Mouse (Mus musculus): ENCODE data around the gene Mesp1. TPM values are rescaled to one million over a fixed set of nuclear protein-coding genes. Genes with fewer than 3 reads are reported as not detected.

The Mesp1 gene
- not detected for total RNA-seq (2018; cell fraction: chromatin; rRNA removed)
- not detected for total RNA-seq (2018; cell fraction: cytosol; rRNA removed)
- total RNA-seq (2018; cell fraction: nucleus; rRNA removed) = not detected
- not detected in 3 replicates for polyA plus RNA-seq (2018)

DNA sequence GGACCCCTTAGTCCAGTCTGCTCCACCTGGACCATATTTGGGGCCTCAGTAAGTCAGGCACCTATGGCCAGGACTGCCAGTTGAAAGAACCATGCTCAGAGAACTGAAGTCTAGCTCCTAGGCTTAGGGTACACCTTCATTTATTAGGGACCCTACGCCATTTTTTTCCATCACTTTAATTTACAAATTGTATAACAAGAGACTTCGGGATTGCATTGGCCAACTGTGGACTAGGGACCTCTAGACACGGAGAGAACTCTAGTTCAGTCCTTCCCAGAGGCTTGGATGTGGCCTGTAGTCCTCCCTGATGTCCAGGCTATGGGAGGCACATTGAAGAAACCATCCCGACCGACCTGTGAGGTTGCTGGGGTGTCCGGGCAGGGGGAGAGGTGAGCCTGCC is at the start of gene Mesp1:
Mesp1 (minus strand) TSS at position 101 of the 400 bp plus-strand sequence.
- WGBS (ENCODE audit: missing documents) = 86% methylated on average over 6 of the region's 6 CpGs
- Histone ChIP-seq H3K79me2 (ENCODE audit: inconsistent target) (no peaks in the 10 kb centered on the region), H3K36me3 (ENCODE audit: inconsistent target) (no peaks in the 10 kb centered on the region), H3K27ac (no peak within 1 kb of the TSS), H3K4me3 (ENCODE audit: inconsistent target) (no peak within 1 kb of the TSS)

DNA sequence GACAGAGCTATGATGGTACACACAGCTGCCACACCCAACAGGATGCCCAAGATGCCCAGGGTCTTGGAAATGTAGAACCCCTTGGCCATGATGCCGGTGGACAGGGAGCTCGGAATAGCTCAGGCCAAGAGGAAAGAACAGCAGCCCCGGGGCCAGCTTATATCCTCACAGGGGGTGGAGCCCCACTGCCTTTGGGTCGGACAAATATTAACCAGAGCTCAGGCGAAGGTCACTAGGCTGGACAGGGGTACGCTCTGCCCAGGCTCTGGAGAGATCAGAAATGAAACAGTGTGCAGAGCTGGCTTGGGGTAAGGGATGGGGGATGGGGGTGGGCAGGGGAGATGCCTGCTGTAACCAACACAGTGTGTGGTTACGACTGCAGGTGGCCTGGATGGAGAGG is 48.6 kb upstream of the Mesp1 start:
- Histone ChIP-seq H3K79me2 (ENCODE audit: inconsistent target) (peaks cover 84% of the 10 kb centered on the region), H3K4me3 (ENCODE audit: inconsistent target) (no peak overlapping the region), H3K36me3 (ENCODE audit: inconsistent target) (peaks cover 71% of the 10 kb centered on the region), H3K27ac (no peak overlapping the region)
- WGBS (ENCODE audit: missing documents) = 87% methylated on average over 7 of the region's 7 CpGs

DNA sequence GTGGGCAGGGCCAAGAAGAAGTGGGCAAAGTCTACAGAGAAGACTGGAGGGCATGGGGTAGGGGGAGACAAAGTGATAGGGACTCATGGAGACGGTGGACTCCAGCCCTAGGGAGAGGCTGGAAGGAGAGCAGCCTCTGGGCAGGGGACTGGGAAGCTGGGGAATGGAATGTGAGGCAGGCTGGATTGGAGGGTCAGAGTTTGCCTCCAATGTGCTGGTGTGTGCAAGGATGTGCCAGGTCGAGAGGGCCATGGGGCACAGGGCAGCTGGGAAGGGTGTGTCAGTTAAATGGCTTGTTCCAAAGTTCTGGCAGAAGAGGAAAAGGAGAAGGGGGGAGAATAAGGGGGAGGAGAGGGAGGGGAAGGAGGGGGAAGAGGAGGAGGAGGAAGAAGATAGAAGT is 43.7 kb upstream of the Mesp1 start:
- Histone ChIP-seq H3K36me3 (ENCODE audit: inconsistent target) (peaks cover 96% of the 10 kb centered on the region), H3K4me3 (ENCODE audit: inconsistent target) (no peak overlapping the region), H3K79me2 (ENCODE audit: inconsistent target) (peaks cover 74% of the 10 kb centered on the region), H3K27ac (no peak overlapping the region)
- WGBS (ENCODE audit: missing documents) = 100% methylated on average over 2 of the region's 2 CpGs

DNA sequence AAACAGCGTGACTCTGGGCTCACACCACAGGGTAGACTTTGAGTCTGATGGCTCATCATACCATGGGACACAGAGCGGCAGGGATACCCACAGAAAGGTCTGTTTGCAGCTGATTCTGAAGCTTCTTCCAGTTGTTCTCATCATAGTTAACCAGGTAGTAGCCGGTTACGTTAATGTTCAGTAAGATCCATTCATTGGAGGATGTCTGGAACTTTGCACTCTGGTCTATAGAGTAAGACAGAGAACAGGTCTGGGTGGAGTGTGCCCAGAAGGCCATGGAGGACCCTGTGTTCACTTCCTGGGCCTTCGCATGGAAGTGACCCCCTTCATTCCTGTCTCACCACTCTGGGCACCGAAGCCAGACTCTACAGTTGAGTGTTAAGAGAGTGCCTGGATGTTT is 41.6 kb upstream of the Mesp1 start:
- WGBS (ENCODE audit: missing documents) = 93% methylated on average over 6 of the region's 6 CpGs
- H3K27ac ChIP-seq = no peak overlapping the region
- H3K79me2 ChIP-seq (ENCODE audit: inconsistent target) = peaks cover 74% of the 10 kb centered on the region; the same call in 1 of the 2 replicates
- H3K36me3 ChIP-seq (ENCODE audit: inconsistent target) = peaks cover 90% of the 10 kb centered on the region
- no peak overlapping the region for H3K4me3 ChIP-seq (ENCODE audit: inconsistent target)

DNA sequence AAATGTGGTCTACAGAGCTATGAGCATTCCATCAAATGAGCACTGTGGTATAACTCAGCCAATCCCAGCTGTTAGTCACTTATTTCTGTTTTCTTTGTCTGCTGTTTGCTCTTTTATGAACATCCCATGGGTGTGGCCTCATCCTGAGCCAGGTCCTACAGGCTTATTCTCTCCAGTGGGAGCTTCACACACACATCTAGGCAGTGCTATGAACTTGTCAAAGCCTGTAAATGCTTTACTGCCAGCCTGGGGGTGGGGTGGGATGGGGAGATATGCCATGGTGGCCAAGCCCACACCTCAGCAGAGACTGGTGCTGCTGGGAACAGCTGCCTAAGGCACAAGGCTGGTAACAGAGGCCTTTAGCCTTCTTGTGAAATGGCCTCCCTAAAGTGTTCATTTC is 39.4 kb upstream of the Mesp1 start:
- H3K27ac ChIP-seq = no peak overlapping the region
- peaks cover 73% of the 10 kb centered on the region for H3K36me3 ChIP-seq (ENCODE audit: inconsistent target)
- no peak overlapping the region for H3K4me3 ChIP-seq (ENCODE audit: inconsistent target)
- peaks cover 67% of the 10 kb centered on the region; the same call in 1 of the 2 replicates for H3K79me2 ChIP-seq (ENCODE audit: inconsistent target)

DNA sequence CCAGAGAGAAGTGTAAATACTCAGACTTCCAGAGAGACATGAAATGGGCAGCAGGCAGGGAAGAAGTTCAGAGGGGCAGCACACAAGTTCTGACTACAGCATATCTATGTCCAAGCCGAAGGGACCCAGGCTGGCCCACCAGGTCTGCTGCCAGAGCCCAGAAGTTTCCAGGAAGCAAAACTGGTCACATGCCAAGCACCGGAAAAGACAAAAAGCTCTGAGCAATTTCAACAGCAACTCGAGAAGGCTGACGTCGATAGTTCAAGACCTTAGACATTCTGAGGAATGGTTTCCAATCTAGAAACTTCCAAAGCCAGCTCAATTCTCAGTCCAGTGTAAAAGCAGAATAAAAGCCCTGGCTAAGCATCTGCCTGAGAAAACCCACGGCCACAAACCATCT is 38.0 kb upstream of the Mesp1 start:
- 74% methylated on average over 6 of the region's 6 CpGs for WGBS (ENCODE audit: missing documents)
- no peak overlapping the region for H3K27ac ChIP-seq
- peaks cover 73% of the 10 kb centered on the region for H3K36me3 ChIP-seq (ENCODE audit: inconsistent target)
- H3K79me2 ChIP-seq (ENCODE audit: inconsistent target) = peaks cover 53% of the 10 kb centered on the region; the same call in 1 of the 2 replicates
- H3K4me3 ChIP-seq (ENCODE audit: inconsistent target) = no peak overlapping the region

DNA sequence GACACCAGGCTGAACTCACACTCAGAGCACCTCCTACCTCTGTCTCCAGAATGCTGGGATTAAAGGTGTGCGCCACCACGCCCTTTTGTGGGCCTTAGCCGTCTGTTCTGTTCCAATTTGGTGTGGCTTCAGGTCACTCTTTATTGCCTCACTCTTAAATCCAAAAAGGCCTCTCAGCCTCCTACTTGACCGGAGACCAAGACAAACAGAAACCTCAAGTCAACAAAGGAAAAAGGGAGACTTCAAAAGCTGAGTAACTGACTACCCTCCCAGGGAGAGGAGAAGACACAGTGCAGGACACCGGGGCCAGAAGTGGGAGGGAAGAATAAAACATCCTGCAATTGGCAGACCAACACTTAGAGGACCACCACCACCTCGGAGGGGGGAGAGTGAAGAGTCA is 37.6 kb upstream of the Mesp1 start:
- Histone ChIP-seq H3K36me3 (ENCODE audit: inconsistent target) (peaks cover 73% of the 10 kb centered on the region), H3K79me2 (ENCODE audit: inconsistent target) (peaks cover 52% of the 10 kb centered on the region; the same call in 1 of the 2 replicates), H3K4me3 (ENCODE audit: inconsistent target) (no peak overlapping the region), H3K27ac (no peak overlapping the region)
- WGBS (ENCODE audit: missing documents) = 78% methylated on average over 6 of the region's 6 CpGs

DNA sequence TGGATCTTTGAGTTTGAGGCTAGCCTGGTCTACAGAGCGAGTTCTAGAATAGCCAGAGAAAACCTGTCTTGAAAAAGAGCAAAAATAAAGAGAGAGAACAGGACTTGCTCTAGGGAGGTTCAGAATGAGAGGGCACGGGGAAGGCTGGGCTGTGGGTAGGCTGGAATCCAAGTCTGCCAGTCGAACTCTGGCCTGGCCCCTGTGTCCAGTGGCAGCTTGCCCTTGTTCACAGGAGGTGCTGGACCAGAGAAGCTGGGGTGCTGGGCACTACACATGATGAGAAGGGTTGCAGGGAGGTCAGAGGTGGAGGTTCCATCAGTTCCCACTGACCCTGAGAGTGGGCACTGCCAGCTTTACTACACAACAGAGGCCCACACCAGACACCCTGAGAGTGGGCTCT is 34.8 kb upstream of the Mesp1 start:
- 98% methylated on average over 3 of the region's 3 CpGs for WGBS (ENCODE audit: missing documents)
- Histone ChIP-seq H3K36me3 (ENCODE audit: inconsistent target) (peaks cover 73% of the 10 kb centered on the region), H3K27ac (no peak overlapping the region), H3K4me3 (ENCODE audit: inconsistent target) (no peak overlapping the region), H3K79me2 (ENCODE audit: inconsistent target) (peaks cover 29% of the 10 kb centered on the region; the same call in 1 of the 2 replicates)

DNA sequence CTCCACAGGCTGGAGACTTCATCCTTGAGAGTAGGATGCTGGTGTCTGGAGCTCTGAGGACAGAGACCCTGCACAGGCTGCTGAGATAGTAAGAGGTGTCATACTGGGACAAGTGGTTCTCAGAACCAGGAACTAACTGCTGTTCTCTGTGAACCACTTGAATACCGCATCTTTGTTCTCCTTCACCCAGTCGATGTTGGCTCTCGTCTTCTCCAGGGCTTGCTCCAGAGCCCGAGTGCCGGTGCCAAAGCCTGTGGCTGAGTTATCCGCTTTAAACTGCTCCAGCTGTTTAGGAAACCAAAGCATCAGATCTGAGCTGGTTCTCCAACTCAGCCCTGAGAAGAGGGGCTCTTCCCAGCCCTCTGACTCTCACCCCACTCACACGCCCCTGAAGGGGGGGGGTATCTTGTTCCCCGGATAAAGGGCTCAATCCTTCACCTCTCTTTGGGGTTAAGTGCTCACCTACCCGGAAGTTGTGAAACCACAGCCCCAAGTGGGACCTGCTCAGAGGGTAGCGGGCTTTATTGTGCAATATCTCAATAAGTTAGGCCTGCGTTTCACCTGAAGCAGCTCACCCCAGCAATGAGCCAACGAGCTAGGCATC is 28.6 kb upstream of the Mesp1 start:
- no peaks in the 10 kb centered on the region for H3K79me2 ChIP-seq (ENCODE audit: inconsistent target)
- no peak overlapping the region for H3K4me3 ChIP-seq (ENCODE audit: inconsistent target)
- no peak overlapping the region for H3K27ac ChIP-seq
- WGBS (ENCODE audit: missing documents) = 51% methylated on average over 12 of the region's 12 CpGs
- peaks cover 50% of the 10 kb centered on the region for H3K36me3 ChIP-seq (ENCODE audit: inconsistent target)

DNA sequence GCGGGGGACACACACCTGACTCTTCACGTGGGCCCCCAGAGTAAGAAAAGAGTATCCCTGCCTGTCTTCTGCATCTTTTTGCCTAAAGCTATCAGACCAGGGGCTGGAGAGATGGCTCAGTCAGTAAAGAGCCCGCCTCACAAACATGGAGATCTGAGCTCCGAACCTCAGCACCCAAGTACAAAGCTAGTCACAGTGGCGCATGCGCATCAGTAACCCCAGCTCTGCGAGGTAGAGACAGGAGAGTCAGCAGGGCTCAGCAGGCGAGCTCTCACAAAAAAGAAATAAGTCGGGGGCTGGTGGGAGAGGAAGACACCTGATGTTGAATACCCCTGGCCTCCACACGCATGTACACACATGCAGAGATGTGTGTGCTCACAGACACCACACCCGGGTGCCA is 26.4 kb upstream of the Mesp1 start:
- Histone ChIP-seq H3K36me3 (ENCODE audit: inconsistent target) (peaks cover 28% of the 10 kb centered on the region), H3K79me2 (ENCODE audit: inconsistent target) (no peaks in the 10 kb centered on the region), H3K4me3 (ENCODE audit: inconsistent target) (no peak overlapping the region), H3K27ac (no peak overlapping the region)
- 91% methylated on average over 11 of the region's 11 CpGs for WGBS (ENCODE audit: missing documents)

DNA sequence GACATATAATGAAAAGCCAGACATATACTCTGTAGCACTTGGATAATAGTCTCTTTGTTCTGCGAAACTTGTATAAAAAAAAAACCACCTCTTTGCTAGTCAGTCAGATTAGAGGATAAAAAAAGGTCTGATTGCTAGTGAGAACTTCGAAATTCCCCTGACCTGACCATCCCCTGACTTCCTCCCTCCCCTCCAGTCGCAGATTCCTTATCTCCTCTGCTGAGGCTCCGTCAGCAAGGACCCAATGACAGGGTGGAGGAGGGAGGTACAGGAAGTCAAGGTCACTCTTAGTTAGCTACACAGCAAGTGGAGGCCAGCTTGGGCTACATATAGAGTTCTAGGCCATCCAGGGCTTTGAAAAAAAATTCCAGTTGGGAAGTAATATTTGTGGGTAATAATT is 25.9 kb upstream of the Mesp1 start:
- H3K36me3 ChIP-seq (ENCODE audit: inconsistent target) = peaks cover 23% of the 10 kb centered on the region
- 43% methylated on average over 4 of the region's 4 CpGs for WGBS (ENCODE audit: missing documents)
- H3K79me2 ChIP-seq (ENCODE audit: inconsistent target) = no peaks in the 10 kb centered on the region
- no peak overlapping the region for H3K27ac ChIP-seq
- H3K4me3 ChIP-seq (ENCODE audit: inconsistent target) = no peak overlapping the region

DNA sequence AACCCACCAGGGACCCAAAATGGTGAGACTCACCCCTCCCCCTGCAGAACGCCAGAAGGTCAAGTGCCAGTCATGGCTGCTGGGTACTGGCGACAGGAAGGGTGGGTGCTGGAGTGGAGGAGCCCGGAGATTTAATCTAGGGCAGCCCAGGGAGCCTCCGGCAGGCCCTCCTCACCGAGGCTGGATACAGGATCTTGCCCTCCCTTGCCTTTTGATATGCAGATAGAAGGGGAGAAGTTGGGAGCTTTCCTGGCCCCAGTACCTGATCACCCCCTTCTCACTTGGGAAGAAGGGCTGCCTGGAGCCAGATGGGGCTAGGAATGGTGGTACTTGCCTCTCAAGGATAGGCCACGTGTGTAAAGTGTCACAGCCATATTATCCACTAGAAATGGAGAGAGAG is 24.7 kb upstream of the Mesp1 start:
- H3K36me3 ChIP-seq (ENCODE audit: inconsistent target) = peaks cover 13% of the 10 kb centered on the region
- H3K4me3 ChIP-seq (ENCODE audit: inconsistent target) = no peak overlapping the region
- WGBS (ENCODE audit: missing documents) = 60% methylated on average over 6 of the region's 6 CpGs
- no peaks in the 10 kb centered on the region for H3K79me2 ChIP-seq (ENCODE audit: inconsistent target)
- no peak overlapping the region for H3K27ac ChIP-seq

DNA sequence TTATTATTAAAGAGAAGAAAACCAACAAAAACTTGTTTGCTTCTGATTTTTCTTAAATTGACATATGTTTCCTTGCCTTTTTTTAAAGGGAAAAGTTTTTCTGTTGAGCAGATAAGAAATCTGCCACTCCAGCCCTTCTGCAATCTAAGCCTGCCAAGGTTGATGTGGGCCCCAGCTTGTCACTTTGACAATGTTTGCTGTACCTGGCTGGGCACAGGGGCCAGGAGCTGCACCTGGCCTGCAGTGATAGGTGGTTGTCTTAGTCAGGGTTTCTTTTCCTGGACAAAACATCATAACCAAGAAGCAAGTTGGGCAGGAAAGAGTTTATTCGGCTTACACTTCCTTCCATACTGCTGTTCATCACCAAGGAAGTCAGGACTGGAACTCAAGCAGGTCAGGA is 19.8 kb upstream of the Mesp1 start:
- no peak overlapping the region for H3K4me3 ChIP-seq (ENCODE audit: inconsistent target)
- H3K36me3 ChIP-seq (ENCODE audit: inconsistent target) = no peaks in the 10 kb centered on the region
- 90% methylated on average over 1 of the region's 1 CpGs for WGBS (ENCODE audit: missing documents)
- no peak overlapping the region for H3K27ac ChIP-seq
- no peaks in the 10 kb centered on the region for H3K79me2 ChIP-seq (ENCODE audit: inconsistent target)

DNA sequence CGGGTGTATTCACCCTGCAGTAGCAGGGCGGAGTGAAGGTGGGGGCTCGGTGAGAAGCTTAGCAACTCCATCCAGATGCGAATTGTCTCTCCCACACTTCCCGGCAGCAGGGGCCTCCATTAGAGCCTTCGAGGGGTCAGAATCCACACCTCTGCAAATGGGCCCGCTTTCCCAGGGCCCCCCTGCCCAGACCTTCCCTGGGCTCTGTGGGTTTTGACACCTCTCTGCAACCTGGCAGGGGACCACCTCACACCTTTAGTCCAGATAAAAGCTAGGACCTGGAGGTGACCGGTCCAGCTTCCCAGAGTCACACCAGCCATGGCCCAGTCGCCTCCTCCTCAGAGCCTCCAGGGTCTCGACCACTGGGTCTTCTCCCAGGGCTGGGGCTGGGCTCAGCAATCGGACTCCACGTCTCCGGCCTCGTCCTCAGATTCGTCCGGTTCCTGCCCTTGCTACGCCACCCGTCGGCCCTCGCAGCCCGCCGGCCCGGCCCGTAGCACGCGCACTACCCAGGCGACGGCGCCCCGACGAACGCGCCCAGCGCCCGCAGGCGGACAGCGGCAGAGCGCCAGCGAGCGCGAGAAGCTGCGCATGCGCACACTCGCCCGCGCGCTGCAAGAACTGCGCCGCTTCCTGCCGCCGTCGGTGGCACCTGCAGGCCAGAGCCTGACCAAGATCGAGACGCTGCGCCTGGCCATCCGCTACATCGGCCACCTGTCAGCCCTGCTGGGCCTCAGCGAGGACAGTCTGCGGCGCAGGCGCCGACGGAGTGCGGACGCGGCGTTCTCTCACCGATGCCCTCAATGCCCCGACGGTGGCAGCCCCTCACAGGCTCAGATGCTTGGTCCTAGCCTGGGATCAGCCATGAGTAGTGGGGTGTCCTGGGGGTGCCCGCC is 17.3 kb upstream of the Mesp1 start, which contains the start of gene Mesp2:
Mesp2 (plus strand) TSS at position 117 of the 896 bp plus-strand sequence.
- no peaks in the 10 kb centered on the region for H3K36me3 ChIP-seq (ENCODE audit: inconsistent target)
- 18% methylated on average over 71 of the region's 71 CpGs for WGBS (ENCODE audit: missing documents)
- H3K27ac ChIP-seq = no peak within 1 kb of the TSS
- H3K4me3 ChIP-seq (ENCODE audit: inconsistent target) = no peak within 1 kb of the TSS
- no peaks in the 10 kb centered on the region for H3K79me2 ChIP-seq (ENCODE audit: inconsistent target)

DNA sequence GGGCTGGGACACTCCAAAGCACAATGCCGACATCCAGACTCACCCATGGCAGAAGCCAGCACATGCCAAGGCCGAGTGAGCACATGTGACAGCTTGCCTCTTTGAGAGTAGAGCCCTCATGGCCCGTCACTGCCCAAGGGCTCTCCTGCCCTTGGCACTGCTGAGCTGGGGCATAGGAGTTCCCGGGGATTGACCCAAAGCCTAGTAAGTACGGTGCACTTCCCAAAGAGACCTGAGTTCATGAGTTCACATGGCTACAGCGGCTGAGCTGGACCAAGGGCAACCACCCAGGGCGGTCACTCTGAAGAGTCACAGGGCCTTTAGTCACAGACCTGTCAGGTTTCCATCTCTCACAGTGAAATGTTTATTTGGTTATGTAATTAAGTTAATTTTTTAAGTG is 15.0 kb upstream of the Mesp1 start:
- Histone ChIP-seq H3K36me3 (ENCODE audit: inconsistent target) (no peaks in the 10 kb centered on the region), H3K27ac (no peak overlapping the region), H3K4me3 (ENCODE audit: inconsistent target) (no peak overlapping the region), H3K79me2 (ENCODE audit: inconsistent target) (no peaks in the 10 kb centered on the region)
- WGBS (ENCODE audit: missing documents) = 91% methylated on average over 7 of the region's 7 CpGs

Measured in macrophage (primary cell).